Mouse (Mus musculus): Measurements from ENCODE around the gene Wfdc11.
"Not testable (repeated sequence)": the region's sequence is repeated elsewhere in the genome, so short reads cannot be mapped to it uniquely, and the experiment has no call there.

Wfdc11 gene

GRCm38 (mm10) chr2:164641129-164641528 is 32.8 kb downstream of the Wfdc11 start:
- DNase-seq (ENCODE audit: low spot score in 2 of 2): no peak

GRCm38 (mm10) chr2:164638696-164639095 is 35.2 kb downstream of the Wfdc11 start, which contains the start of gene Wfdc16:
TSS of gene Wfdc16 (minus strand) at chr2:164638796.
- DNase-seq (ENCODE audit: low spot score in 2 of 2): no peak

GRCm38 (mm10) chr2:164635266-164635665 is 38.6 kb downstream of the Wfdc11 start:
- DNase-seq (ENCODE audit: low spot score in 2 of 2): no peak

- DNase-seq (ENCODE audit: low spot score in 2 of 2): no peak
Observed at GRCm38 (mm10) chr2:164621775-164622174, 52.1 kb downstream of the Wfdc11 start.

GRCm38 (mm10) chr2:164619050-164619449 is 54.8 kb downstream of the Wfdc11 start:
- no peak for DNase-seq (ENCODE audit: low spot score in 2 of 2)

- DNase-seq (ENCODE audit: low spot score in 2 of 2): no peak
Observed at GRCm38 (mm10) chr2:164615386-164615785, 58.5 kb downstream of the Wfdc11 start.

- not testable (repeated sequence) for DNase-seq (ENCODE audit: low spot score in 2 of 2)
Observed at GRCm38 (mm10) chr2:164613471-164613870, 60.4 kb downstream of the Wfdc11 start, which contains the start of the genes Wfdc6b and Wfdc8. TSS of gene Wfdc6b (plus strand) at chr2:164613522. TSS of gene Wfdc8 (minus strand) at chr2:164613626.

All from right cerebral cortex, adult 2 months (tissue).